Mouse (Mus musculus) left cerebral cortex, adult 8-10 months (tissue): Measurements from ENCODE around the gene Cyth3. TPM values are rescaled to one million over a fixed set of nuclear protein-coding genes. Genes with fewer than 3 reads are reported as not detected.

Source experiments
- DNase-seq, 2 experiments: peaks; one replicate each; pipeline ENCODE4 v3.0.0; 2022; ENCODE audit warnings: low spot score in 2 of 2
- total RNA-seq, 4 experiments: library from RNA; stranded (reverse); gene quantifications; 2 replicates each; pipeline ENCODE4 v1.2.4; 2022

Gene Cyth3
- total RNA-seq, 4 experiments from 2014 or later: 29.9 to 37.5 (median 32.7) TPM

- DNase-seq: no peak
These were observed 82.8 kb downstream of the Cyth3 start for GRCm38 (mm10) chr5:143704875-143705658.

- no peak for DNase-seq
These were observed 83.4 kb downstream of the Cyth3 start for GRCm38 (mm10) chr5:143705659-143705982.

- no peak for DNase-seq
These were observed 84.0 kb downstream of the Cyth3 start for GRCm38 (mm10) chr5:143706030-143706821.

- DNase-seq: no peak
These were observed 84.6 kb downstream of the Cyth3 start for GRCm38 (mm10) chr5:143706822-143707200.

GRCm38 (mm10) chr5:143711326-143711725 is 89.1 kb downstream of the Cyth3 start:
- peak in 1 of 2 experiments; percentile 41 for DNase-seq

GRCm38 (mm10) chr5:143712011-143712800 is 90.0 kb downstream of the Cyth3 start:
- no peak for DNase-seq

- DNase-seq: no peak
These were observed 99.7 kb downstream of the Cyth3 start for GRCm38 (mm10) chr5:143721962-143722361.

- no peak for DNase-seq
These were observed 108.7 kb downstream of the Cyth3 start for GRCm38 (mm10) chr5:143730915-143731314.

- DNase-seq: no peak
These were observed 109.4 kb downstream of the Cyth3 start for GRCm38 (mm10) chr5:143731483-143732112.

- DNase-seq: peak; percentile 79 to 97
These were observed 110.1 kb downstream of the Cyth3 start, which contains the start of gene Usp42 for GRCm38 (mm10) chr5:143732180-143732891. TSS of gene Usp42 (minus strand) at chr5:143732280.

- DNase-seq: no peak
These were observed 127.5 kb downstream of the Cyth3 start for GRCm38 (mm10) chr5:143749630-143750208.

- DNase-seq: no peak
These were observed 133.4 kb downstream of the Cyth3 start for GRCm38 (mm10) chr5:143755529-143756141.

- DNase-seq: peak; percentile 81 to 95
These were observed 135.7 kb downstream of the Cyth3 start for GRCm38 (mm10) chr5:143757755-143758443.

GRCm38 (mm10) chr5:143759554-143759953 is 137.3 kb downstream of the Cyth3 start:
- no peak for DNase-seq

Other genes with a start within 250 kb of the Cyth3 start
- 10 to 100 TPM; 32.1 to 39.5 (median 34.3) TPM for gene Kdelr2, start 218.6 kb upstream of the Cyth3 start, total RNA-seq
- gene Daglb, start 157.9 kb upstream of the Cyth3 start, total RNA-seq: 10 to 100 TPM; 33.6 to 41.6 (median 36.8) TPM
- gene Rac1, start 94.4 kb upstream of the Cyth3 start, total RNA-seq: 100 to 1,000 TPM; 369 to 406 (median 382) TPM
- 10 to 100 TPM; 21.5 to 25.3 (median 23.8) TPM for gene Usp42, start 109.8 kb downstream of the Cyth3 start, total RNA-seq
- gene Eif2ak1, start 195.3 kb downstream of the Cyth3 start, total RNA-seq: 10 to 100 TPM; 42.9 to 43.6 (median 43.3) TPM